Mouse (Mus musculus) cerebellum, adult 11 months (tissue): ENCODE data around the gene Rnf39.
"Not testable (repeated sequence)": the region's sequence is repeated elsewhere in the genome, so short reads cannot be mapped to it uniquely, and the experiment has no call there.

Experiments
- DNase-seq: peaks from one replicate; pipeline ENCODE4 v3.0.0; 2022

Rnf39 gene

DNA sequence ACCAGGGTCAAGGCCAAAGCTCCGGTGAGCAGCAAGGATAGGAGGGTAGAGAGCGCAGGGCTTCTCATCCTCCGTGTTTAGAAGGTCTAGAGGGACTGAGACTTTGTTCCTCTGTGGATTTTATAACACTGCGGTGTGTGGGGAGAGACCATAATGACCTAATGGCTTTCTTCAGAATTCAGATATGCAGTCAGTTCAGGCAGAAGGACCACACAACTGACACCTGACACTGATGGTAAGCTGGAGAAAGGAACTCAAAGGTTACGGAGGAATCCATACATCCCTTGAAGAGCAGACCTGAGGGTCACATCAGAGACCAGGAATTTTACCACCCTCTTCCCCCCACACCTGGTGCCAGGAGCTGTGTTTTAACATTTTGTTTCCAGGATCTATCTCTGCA lies 46.7 kb downstream of the Rnf39 start, which contains the start of gene H2-M5:
Gene H2-M5, minus strand, starts transcription at position 101 of the 400 bp plus-strand sequence.
- DNase-seq: no peak

DNA sequence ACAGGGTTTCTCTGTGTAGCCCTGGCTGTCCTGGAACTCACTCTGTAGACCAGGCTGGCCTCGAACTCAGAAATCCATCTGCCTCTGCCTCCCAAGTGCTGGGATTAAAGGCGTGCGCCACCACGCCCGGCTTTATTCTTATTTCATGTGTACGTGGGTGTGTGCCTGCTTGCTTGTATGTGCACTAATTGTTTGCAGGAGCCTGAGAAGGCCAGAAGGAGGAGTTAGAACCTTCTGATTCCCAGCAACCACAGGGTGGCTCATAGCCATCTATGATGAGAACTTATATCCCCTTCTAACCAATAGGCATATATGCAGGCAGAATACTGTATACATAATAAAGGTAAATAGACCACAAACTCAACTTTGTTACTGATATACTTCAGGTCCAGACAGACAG lies 47.9 kb downstream of the Rnf39 start:
- not testable (repeated sequence) for DNase-seq

DNA sequence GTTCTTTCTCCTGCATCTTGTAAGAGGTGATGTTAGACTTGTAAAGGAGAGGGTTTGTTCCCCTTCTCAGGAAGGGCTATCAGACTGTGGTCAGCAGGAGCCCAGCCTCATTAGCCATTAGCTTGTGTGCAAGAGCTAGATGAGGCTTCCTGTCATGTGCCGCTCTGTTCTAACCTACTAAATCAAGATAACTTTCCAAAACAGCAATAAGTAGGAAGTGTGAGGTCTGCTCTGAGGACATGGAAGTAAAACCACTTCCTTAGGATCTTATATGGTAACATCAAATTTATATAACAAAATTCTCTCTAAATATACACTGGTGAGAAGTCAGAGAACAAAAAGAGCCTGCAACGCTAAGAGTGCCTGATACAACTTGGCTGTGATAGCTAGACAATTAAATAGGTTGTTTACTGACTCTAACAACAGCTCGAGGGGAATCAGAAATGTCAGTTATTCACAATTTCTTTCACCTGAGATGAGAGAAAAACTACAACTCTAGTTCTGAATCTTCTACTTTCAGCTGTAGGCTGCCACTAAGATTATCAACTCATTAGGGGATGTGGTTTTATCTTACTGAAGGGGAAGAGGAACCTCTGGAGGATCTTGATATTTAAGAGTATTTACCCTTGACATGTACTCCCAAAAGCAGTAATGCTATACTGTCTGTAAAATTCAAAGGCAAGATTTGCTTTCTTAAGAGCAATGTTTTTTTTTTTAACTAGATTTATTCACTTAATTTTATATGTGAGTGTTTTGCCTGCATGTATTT lies 49.8 kb downstream of the Rnf39 start:
- DNase-seq: no peak

DNA sequence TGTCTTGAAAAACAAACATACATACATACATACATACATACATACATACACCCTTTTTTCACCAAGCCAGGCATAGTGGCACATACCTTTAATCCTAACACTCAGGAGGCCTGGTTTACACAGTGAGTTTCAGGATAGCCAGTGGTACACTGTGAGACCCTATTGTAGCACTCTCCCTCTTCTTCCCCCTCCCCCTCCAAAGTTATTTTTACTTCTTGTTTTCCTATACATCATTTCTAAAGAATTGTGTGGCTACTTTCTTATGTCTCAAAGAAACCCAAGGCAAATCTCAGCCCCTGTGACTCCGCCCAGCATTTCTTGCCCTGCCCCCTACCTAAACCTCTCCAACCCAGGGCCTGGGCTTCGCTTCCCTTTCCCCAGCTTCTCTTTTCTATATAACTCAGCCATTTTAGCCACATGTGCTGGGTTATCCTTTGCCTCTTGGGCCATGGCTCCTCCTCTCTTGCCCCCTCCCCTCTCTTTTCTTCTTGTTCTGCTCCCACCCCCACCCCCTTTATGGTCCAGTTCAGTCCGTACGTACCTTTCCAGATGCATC lies 51.1 kb downstream of the Rnf39 start:
- DNase-seq: no peak

DNA sequence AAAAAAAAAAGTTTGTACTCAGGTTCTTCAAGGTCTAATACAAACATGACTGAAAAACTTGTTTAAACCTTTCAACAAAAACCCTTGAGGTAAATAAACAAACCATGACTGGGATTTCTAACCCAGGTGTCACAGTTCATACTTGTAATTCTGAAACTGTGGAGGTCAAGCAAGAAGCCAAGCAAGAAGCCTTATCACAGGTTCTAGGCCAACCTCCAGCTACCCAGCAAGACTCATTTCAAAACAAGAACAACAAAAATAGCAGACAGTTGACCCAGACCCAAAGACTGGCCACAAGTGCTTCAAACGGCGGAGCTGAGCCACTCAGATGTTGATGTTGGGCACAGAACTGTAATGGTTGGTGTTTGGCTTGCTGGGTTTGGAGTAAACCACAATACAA lies 51.8 kb downstream of the Rnf39 start:
- DNase-seq: no peak

DNA sequence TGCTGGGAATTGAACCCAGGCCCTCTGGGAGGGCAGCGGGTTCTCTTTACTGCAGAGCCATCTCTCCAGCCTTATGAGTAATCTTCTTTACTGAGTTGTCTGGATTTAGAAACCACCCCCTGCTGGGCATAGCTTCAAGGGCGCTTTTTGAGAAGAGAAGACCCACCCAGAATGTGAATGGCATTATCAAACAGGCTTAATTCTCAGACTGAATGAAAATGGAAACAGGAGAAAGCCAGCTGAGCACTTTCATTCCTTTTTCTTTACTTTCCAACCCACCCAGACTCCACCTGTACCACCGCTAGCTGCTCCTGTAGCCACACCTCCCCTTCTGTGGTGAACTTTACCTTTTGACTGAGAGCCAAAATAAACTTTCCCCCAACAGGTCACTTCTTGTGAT lies 52.7 kb downstream of the Rnf39 start:
- DNase-seq: no peak

DNA sequence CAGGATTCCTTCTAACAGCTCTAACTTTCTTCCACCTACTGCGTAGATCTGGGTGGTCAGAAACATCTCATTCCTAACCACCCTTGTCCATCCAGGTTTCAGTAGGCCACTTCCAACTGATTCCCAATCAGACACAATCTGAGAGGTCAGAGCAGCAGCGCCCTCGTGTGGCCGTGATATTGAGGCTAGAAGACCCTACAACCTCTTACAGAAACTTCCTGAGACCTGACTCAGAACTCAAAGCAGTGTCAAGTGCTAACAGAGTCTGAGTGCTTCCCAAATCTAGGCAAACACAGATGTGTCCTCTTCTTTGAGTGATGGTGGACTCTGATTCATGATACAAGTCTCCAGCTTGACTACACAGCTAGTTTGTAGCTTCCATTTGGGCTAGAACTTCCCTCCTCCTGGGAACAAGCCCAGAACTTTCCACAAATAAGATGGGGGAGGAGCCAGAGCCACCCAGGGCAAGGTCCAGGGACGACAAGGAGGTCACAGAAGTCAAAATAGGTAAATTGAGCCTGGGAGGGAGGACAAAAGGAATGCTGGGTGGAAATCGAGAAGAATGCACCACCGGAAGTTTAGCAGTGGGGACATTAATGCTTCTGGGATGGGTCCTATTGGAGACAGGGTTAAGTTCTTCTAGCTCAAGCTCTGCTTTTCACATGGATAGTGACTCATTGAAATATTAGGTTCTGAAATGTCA lies 54.5 kb downstream of the Rnf39 start:
- DNase-seq: peak; percentile 61
